Mouse (Mus musculus) forebrain, embryonic 15.5 days (tissue): ENCODE measurements at regions not wholly inside any gene's neighbourhood (a gene's known extent, or its start where the extent isn't known, plus 50 kb on each side); places are given as distances from the start of the nearest gene placed in this dataset.

Experiments
- ATAC-seq: fragments of 200-750 bp; cut with Nextera tagmentation; replicated peaks from 2 replicates; pipeline ENCODE4 v1.8.0; 2017; ENCODE audit warnings: mild to moderate bottlenecking, moderate TSS enrichment, moderate library complexity
- H3K27ac ChIP-seq: fragments of 300-500 bp; sonication (generic); replicated peaks from 2 replicates; pipeline ENCODE4 v1.5.1; 2015; ENCODE audit warnings: mild to moderate bottlenecking, inconsistent platforms
- H3K27me3 ChIP-seq: fragments of 300-500 bp; sonication (generic); 2 replicates; pipeline ENCODE4 v1.6.1; 2015; ENCODE audit warnings: inconsistent platforms
- H3K36me3 ChIP-seq: fragments of 300-500 bp; sonication (generic); 2 replicates; pipeline ENCODE4 v1.6.1; 2015; ENCODE audit warnings: mild to moderate bottlenecking, inconsistent platforms
- H3K4me1 ChIP-seq: fragments of 300-500 bp; sonication (generic); 2 replicates; pipeline ENCODE4 v1.6.1; 2015; ENCODE audit warnings: inconsistent platforms
- H3K4me2 ChIP-seq: fragments of 300-500 bp; sonication (generic); replicated peaks from 2 replicates; pipeline ENCODE4 v1.6.1; 2015; ENCODE audit warnings: mild to moderate bottlenecking, inconsistent platforms
- H3K4me3 ChIP-seq: fragments of 300-500 bp; sonication (generic); 2 replicates; pipeline ENCODE4 v1.5.1; 2015; ENCODE audit warnings: mild to moderate bottlenecking, inconsistent platforms
- H3K9ac ChIP-seq: fragments of 300-500 bp; sonication (generic); replicated peaks from 2 replicates; pipeline ENCODE4 v1.6.1; 2015; ENCODE audit warnings: mild to moderate bottlenecking, inconsistent platforms
- H3K9me3 ChIP-seq: fragments of 300-500 bp; sonication (generic); 2 replicates; pipeline ENCODE4 v1.6.1; 2016; ENCODE audit warnings: inconsistent platforms
- WGBS: fragments of 180-500 bp; shearing (Covaris S2); methylation state at CpG from one replicate; pipeline ENCODE4 v1.1.7; 2015; ENCODE audit warnings: mixed read lengths; 5-methylcytosine and 5-hydroxymethylcytosine counted together

DNA sequence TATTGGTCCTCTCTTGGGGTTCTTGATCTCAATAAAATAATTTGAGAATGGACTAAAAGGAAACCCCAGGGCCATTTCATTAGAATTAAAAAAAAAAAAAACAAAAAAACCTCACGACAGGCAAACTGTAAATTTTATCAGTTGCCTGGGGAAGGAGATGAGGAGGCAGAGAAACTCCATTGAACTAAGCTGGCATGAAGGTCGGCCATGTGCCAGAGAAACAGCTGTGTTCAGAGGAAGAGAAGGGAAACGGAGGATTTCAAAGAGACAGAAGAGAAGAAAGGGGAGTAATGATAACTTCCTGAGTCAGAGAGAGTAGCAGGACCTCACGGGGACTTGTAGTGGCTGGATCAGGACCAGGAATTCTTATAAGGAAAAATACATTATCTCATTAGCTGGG lies 377.7 kb downstream of the Eipr1 start:
- no peak for ATAC-seq
- Histone ChIP-seq H3K4me2 (no peak overlapping the region), H3K9ac (no peak overlapping the region), H3K4me3 (no peak overlapping the region), H3K27ac (peak overlapping the region; percentile 4; the same call in 1 of the 2 replicates), H3K9me3 (no peaks in the 10 kb centered on the region), H3K4me1 (peaks cover 4% of the 10 kb centered on the region), H3K36me3 (no peaks in the 10 kb centered on the region), H3K27me3 (no peaks in the 10 kb centered on the region)
- WGBS = 58% methylated on average over 4 of the region's 4 CpGs

DNA sequence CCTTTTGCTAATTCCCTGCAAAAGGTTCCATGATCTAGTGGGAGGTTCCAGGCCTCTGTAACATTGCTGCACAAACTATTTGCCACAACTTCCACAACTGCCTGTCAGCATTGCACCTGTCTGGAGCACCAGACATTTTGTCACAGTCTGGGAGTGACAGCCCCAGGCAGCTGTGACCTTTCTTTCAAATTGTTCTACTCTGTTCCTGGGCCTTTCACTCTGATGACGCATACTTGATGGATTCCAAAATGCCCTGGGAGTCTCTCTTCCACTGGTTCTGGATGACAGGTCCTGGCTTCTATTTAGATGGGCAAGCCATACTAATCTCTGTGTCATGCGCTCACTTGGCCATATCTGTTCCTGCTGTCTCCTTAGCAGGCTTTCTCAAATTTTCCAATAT lies 382.7 kb downstream of the Eipr1 start:
- ATAC-seq = no peak
- Histone ChIP-seq H3K27ac (no peak overlapping the region), H3K4me2 (no peak overlapping the region), H3K9me3 (no peaks in the 10 kb centered on the region), H3K4me3 (no peak overlapping the region), H3K9ac (no peak overlapping the region), H3K36me3 (no peaks in the 10 kb centered on the region), H3K27me3 (no peaks in the 10 kb centered on the region), H3K4me1 (peaks cover 26% of the 10 kb centered on the region)
- 88% methylated on average over 2 of the region's 2 CpGs for WGBS

DNA sequence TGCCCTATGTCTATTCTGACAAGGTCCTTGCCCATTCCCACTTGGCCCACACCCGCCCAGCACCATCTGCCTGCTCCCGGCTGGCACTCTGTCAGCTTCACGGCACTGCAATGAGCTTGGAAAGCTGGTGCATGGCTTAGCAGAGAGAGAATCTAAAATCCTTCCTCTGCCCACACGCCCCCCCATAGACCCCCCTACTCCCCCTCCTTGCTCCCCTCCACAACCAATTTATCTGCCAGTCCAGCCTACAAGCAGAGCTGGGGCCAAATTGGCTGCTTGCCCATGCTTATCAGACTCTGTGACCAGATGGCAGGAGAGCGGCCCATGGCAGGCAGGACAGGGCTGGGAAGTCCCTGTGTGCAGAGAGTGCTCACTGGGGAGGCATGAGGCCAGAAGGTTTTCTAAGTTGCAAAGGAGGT lies 385.3 kb downstream of the Eipr1 start:
- Histone ChIP-seq H3K9ac (no peak overlapping the region), H3K4me3 (no peak overlapping the region), H3K27ac (peak overlapping the region; percentile 83), H3K4me2 (no peak overlapping the region; the same call in 1 of the 2 replicates), H3K27me3 (no peaks in the 10 kb centered on the region), H3K9me3 (no peaks in the 10 kb centered on the region), H3K36me3 (no peaks in the 10 kb centered on the region), H3K4me1 (peaks cover 41% of the 10 kb centered on the region)
- peak; percentile 91 for ATAC-seq
- 10% methylated on average over 5 of the region's 5 CpGs for WGBS

DNA sequence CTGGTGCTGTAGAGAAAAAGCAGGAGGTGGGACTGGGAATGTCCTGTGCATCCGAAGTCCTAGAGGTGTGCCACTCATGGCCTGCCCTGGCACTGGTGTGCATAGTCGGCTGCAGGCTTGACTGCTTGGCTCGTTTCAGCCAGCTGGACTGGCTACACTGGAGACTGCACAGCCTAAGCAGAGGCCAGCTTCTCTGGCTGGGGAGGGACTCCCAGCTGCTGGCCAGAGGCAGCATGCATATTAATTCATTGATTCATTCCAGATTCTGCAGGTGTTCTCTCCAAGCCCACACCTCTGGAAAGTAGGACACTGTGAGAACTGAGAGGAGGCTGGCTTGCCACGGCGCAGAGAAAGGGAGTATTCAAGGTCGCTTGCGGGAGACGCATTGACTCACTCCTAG lies 385.9 kb downstream of the Eipr1 start:
- ATAC-seq = peak; percentile 75
- H3K4me3 ChIP-seq = no peak overlapping the region
- H3K4me1 ChIP-seq = peaks cover 47% of the 10 kb centered on the region
- no peaks in the 10 kb centered on the region for H3K9me3 ChIP-seq
- peak overlapping the region; percentile 83 for H3K27ac ChIP-seq
- no peak overlapping the region for H3K9ac ChIP-seq
- no peak overlapping the region for H3K4me2 ChIP-seq
- H3K27me3 ChIP-seq = no peaks in the 10 kb centered on the region
- 54% methylated on average over 8 of the region's 8 CpGs for WGBS
- no peaks in the 10 kb centered on the region for H3K36me3 ChIP-seq

DNA sequence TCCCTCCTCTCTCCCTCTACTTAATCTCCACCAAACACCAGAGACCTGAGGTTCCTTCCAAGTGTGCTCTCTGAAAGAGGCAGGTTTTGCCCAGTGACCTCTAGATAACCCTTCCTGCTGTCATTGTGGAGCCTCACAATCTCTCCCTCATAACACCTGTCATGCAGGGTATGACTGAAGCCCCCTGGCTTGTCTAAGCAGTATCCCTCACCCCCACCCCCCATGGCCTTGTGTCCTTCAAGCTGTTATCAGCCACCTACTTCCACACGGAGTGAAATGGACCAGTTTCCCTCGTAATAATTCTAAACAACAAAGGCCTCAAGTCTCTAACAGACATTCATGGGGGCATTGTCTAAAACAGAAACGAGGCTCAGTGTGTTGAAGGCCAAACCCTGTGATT lies 387.6 kb upstream of the Myt1l start:
- no peak for ATAC-seq
- 32% methylated on average over 3 of the region's 3 CpGs for WGBS
- Histone ChIP-seq H3K4me3 (no peak overlapping the region), H3K9ac (no peak overlapping the region), H3K9me3 (no peaks in the 10 kb centered on the region), H3K27ac (peak overlapping the region; percentile 85), H3K27me3 (no peaks in the 10 kb centered on the region), H3K36me3 (no peaks in the 10 kb centered on the region), H3K4me1 (peaks cover 54% of the 10 kb centered on the region), H3K4me2 (no peak overlapping the region)

DNA sequence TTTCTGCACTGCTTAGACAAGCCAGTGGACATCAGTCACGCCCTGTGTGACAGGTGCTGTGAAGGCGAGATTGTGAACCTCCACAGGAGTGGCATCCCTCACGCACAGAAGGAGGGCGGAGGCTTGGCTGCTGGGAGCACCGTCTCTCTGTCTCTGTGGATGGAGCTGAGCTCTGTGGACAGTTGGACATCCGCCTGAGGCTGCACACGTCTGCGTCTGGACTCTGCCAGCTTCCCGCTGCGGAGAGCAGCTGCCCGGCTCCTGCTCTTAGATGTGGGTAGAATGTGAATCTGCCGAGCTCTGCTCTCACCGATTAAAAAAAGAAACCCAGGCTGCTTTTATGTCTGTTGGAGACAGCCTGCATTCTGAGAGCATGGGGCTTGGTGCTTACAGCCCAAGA lies 387.1 kb upstream of the Myt1l start:
- peak overlapping the region; percentile 0; the same call in 1 of the 2 replicates for H3K9ac ChIP-seq
- 27% methylated on average over 13 of the region's 13 CpGs for WGBS
- H3K4me2 ChIP-seq = no peak overlapping the region
- no peak overlapping the region for H3K4me3 ChIP-seq
- no peaks in the 10 kb centered on the region for H3K9me3 ChIP-seq
- peak; percentile 54 for ATAC-seq
- peaks cover 49% of the 10 kb centered on the region for H3K4me1 ChIP-seq
- H3K36me3 ChIP-seq = no peaks in the 10 kb centered on the region
- H3K27ac ChIP-seq = peak overlapping the region; percentile 85
- no peaks in the 10 kb centered on the region for H3K27me3 ChIP-seq

DNA sequence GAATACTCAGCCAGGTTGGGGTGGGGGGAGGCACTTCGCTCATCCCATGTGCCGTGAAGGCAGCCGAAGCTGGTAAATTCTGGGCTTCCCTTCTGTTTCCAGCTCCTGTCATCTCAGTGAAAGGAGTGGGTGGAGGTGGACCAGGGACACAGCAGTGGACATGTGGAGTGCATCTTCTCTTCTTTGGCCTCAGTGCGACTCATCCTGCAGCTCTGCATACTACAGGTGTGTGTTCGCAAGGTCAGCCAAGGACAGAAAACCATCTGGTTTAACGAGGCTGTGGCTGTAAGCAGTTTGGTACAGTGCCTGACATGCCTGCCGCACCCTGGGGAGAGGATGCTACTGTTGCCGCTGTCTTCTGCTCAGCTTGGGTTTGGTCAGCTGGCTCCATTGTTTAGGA lies 386.3 kb upstream of the Myt1l start:
- 65% methylated on average over 8 of the region's 8 CpGs for WGBS
- Histone ChIP-seq H3K9me3 (no peaks in the 10 kb centered on the region), H3K36me3 (no peaks in the 10 kb centered on the region), H3K4me1 (peaks cover 41% of the 10 kb centered on the region), H3K27me3 (no peaks in the 10 kb centered on the region), H3K4me2 (no peak overlapping the region), H3K4me3 (no peak overlapping the region), H3K9ac (0 out of 2 replicates have a peak overlapping the region, but pooled peaks have one; percentile 0), H3K27ac (peak overlapping the region; percentile 85)
- no peak for ATAC-seq

DNA sequence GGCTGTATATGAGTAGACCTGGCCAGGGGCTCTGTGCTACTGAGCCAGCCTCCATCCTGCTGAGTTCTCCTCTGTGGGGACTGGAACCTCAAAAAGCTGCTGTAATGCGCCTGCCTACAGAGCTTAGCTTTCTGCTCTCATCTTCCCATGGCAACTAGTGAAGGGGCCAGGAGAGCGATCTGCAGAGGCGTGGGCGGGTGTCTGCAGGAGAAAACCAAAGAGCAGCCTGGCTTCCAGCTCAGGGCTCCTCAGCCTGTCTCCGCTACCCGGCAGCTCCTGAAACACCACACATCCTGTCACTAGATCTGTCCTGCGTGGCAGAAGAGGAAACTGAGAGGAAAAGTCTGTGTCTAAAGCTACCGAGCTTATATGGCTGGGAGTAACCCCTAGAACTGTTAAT lies 384.9 kb upstream of the Myt1l start:
- Histone ChIP-seq H3K36me3 (no peaks in the 10 kb centered on the region), H3K4me1 (peaks cover 29% of the 10 kb centered on the region), H3K9ac (no peak overlapping the region), H3K27ac (no peak overlapping the region), H3K27me3 (no peaks in the 10 kb centered on the region), H3K9me3 (no peaks in the 10 kb centered on the region), H3K4me2 (no peak overlapping the region), H3K4me3 (no peak overlapping the region)
- WGBS = 71% methylated on average over 8 of the region's 8 CpGs
- no peak for ATAC-seq

DNA sequence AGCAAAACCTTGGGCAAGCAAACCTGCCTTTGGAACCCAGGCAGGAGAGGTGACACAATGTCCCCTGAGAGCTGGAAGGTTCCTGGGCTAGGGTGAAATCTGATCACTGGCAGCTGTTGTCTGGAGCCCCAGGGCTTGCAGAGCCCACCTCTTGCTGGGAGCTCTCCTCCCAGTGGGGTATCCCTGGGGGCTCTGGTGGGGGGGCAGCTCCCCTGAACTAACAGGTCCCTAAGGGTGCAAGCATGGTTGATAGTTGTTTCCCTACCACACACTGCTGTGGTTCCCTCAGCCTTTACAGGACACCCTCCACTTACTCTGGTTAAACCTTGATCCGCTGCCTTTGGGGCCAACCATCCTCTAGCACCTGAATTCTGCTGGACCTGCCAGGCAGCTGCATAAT lies 367.3 kb upstream of the Myt1l start:
- no peak for ATAC-seq
- H3K27ac ChIP-seq = no peak overlapping the region
- H3K4me1 ChIP-seq = 0 out of 2 replicates have a peak, but pooled peaks cover 6% of the 10 kb centered on the region
- H3K36me3 ChIP-seq = no peaks in the 10 kb centered on the region
- WGBS = 74% methylated on average over 1 of the region's 1 CpGs
- H3K27me3 ChIP-seq = no peaks in the 10 kb centered on the region
- H3K9ac ChIP-seq = no peak overlapping the region
- no peaks in the 10 kb centered on the region for H3K9me3 ChIP-seq
- H3K4me3 ChIP-seq = no peak overlapping the region
- H3K4me2 ChIP-seq = no peak overlapping the region

DNA sequence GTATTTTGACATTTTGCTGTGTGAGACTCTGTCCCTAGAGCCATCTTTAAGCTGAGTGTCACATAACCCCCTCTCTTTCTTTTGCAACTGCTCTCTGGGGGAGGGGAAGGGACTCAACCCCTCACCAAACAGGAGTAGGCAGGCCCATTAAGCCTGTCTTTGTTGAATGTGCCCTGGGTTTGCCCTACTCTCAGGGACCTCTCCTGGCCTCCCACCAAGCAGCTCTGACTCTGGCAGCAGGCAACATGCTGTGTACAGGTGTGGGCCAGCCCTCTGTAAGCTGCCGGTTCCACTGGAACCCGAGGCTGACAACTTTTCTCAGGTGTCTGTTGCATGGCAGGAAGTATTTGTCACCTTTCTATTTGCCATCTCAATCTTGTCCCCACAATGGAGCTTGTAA lies 366.6 kb upstream of the Myt1l start:
- Histone ChIP-seq H3K27ac (no peak overlapping the region), H3K9me3 (no peaks in the 10 kb centered on the region)
- 29% methylated on average over 2 of the region's 2 CpGs for WGBS

DNA sequence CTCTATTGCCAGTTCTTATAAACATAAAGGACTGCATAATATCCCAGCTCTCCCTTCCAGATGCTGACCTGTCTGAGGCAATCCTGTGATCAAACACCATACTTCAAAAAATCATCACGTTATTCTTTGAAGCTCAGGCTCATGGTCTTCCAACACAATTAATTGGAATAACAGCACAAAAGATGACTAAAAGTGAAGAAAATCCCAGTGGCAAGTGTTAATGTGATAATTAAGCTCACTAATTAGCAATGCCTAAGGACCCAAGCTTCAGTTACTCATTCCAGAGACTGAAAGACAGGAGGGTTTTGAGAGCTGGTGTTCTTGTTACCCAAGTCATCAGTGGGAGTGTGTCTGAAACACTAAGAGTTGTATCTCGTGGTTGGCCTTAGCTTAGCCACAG lies 363.5 kb upstream of the Myt1l start:
- WGBS = 36% methylated on average over 2 of the region's 2 CpGs
- Histone ChIP-seq H3K4me2 (no peak overlapping the region), H3K4me3 (no peak overlapping the region), H3K9me3 (no peaks in the 10 kb centered on the region), H3K27ac (no peak overlapping the region), H3K4me1 (peaks cover 6% of the 10 kb centered on the region; the same call in 1 of the 2 replicates), H3K27me3 (no peaks in the 10 kb centered on the region), H3K9ac (no peak overlapping the region), H3K36me3 (no peaks in the 10 kb centered on the region)
- no peak for ATAC-seq

More for the DNA sequence above, 366.6 kb upstream of the Myt1l start:
- Histone ChIP-seq H3K27me3 (no peaks in the 10 kb centered on the region), H3K4me3 (no peak overlapping the region), H3K4me1 (peaks cover 6% of the 10 kb centered on the region; the same call in 1 of the 2 replicates), H3K36me3 (no peaks in the 10 kb centered on the region), H3K9ac (no peak overlapping the region), H3K4me2 (no peak overlapping the region)
- no peak for ATAC-seq

DNA sequence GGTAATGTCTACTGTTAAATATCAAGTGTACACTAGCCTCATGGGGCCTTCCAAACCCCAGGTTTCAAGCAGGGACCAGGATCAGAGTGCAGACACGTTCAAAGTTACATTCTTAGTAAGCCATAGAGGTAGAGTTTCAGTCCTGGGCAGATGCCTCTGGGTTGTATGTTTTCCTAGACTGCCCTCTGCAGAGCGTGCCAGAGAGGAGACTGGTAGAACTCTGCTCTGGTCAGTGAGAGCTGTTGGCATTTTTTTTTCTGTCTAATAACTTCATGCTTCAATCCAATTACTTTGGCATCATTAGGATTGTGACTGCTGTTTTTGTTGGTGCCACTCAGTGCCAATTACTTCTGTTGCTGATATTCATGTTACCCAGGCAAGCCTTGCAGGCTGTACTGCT lies 361.9 kb upstream of the Myt1l start:
- Histone ChIP-seq H3K4me1 (peaks cover 6% of the 10 kb centered on the region; the same call in 1 of the 2 replicates), H3K4me3 (no peak overlapping the region), H3K36me3 (no peaks in the 10 kb centered on the region), H3K9me3 (no peaks in the 10 kb centered on the region), H3K27me3 (no peaks in the 10 kb centered on the region), H3K27ac (no peak overlapping the region), H3K9ac (no peak overlapping the region), H3K4me2 (no peak overlapping the region)
- WGBS = 53% methylated on average over 2 of the region's 2 CpGs
- no peak for ATAC-seq

DNA sequence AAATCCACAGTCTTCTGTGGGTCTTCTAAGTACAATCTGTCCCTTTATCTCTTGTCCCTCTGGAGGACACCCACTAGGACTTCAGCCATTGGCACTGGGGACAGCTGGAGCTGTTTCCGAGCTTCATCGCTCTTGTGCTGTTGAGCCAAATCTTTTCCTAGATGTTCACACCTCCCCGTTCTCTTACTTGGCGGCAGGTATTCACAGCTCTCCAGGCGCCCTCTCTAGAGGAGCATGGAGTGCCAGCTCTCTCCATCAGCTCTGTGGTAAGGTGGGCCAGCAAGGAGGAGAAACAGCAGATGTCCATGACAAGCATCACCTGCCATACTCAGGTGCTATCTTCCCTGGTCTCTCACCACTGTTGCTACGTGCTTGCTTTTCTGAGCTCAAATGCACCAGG lies 360.3 kb upstream of the Myt1l start:
- H3K9ac ChIP-seq = no peak overlapping the region
- H3K27ac ChIP-seq = no peak overlapping the region
- no peaks in the 10 kb centered on the region for H3K27me3 ChIP-seq
- no peaks in the 10 kb centered on the region for H3K36me3 ChIP-seq
- no peak overlapping the region for H3K4me2 ChIP-seq
- WGBS = 59% methylated on average over 6 of the region's 6 CpGs
- no peak overlapping the region for H3K4me3 ChIP-seq
- no peaks in the 10 kb centered on the region for H3K9me3 ChIP-seq
- H3K4me1 ChIP-seq = peaks cover 6% of the 10 kb centered on the region; the same call in 1 of the 2 replicates
- ATAC-seq = no peak
